Mouse (Mus musculus): ENCODE results near the gene 4931428F04Rik.
A peak's percentile ranks its signal among the peaks of the same experiment; 100 is the strongest.

The 4931428F04Rik gene

GRCm38 (mm10) chr8:105288231-105288630 is 1.4 kb downstream of the 4931428F04Rik start:
- DNase-seq (ENCODE audit: low spot score) = peak; percentile 36

DNA sequence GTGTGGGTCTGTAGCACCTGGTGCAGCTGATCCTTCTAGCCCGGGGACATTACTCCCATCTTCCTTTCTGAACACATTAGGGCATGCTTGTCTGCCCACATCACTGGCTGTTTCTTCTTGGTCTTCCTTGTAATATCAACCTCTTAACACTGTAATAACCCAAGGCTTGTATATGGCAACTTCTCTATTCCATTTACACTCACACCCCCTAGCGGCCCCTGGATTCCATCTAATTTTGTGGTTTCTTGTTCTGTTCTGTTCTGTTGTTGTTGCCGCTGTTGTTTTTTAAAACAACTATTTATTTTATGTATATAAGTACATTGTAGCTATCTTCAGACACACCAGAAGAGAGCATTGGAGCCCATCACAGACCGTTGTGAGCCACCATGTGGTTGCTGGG is 2.8 kb downstream of the 4931428F04Rik start:
- DNase-seq (ENCODE audit: low spot score) = no peak

- DNase-seq (ENCODE audit: low spot score) = no peak
Measured at GRCm38 (mm10) chr8:105285514-105285913, 4.2 kb downstream of the 4931428F04Rik start.

GRCm38 (mm10) chr8:105283074-105283473 is 6.6 kb downstream of the 4931428F04Rik start:
- no peak for DNase-seq (ENCODE audit: low spot score)

- DNase-seq (ENCODE audit: low spot score) = no peak
Measured at GRCm38 (mm10) chr8:105282239-105282638, 7.4 kb downstream of the 4931428F04Rik start.

DNA sequence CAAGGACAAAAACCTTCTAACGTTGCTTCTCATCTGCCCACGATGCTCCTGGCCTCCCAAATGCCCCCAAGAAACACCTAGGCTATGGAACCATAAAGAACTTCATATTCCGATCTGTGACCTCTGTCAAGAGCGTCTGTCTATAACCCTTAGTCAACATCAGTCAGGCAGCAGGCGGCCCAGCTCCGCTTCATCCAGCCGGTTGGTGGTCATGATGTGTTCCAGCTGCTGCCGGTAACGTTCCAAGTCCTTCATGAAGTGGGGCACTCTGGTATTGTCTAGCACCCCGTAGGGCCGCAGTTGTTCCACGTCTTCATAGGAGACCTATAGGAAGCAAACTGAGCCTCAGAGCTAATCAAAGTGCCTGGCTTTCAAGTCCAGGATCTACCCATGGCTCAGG is 7.8 kb downstream of the 4931428F04Rik start:
- DNase-seq (ENCODE audit: low spot score) = no peak

GRCm38 (mm10) chr8:105280567-105280966 is 9.1 kb downstream of the 4931428F04Rik start:
- no peak for DNase-seq (ENCODE audit: low spot score)

GRCm38 (mm10) chr8:105278911-105279334 is 10.7 kb downstream of the 4931428F04Rik start:
- no peak for DNase-seq (ENCODE audit: low spot score)

GRCm38 (mm10) chr8:105276292-105277120 is 13.2 kb downstream of the 4931428F04Rik start:
- peak; percentile 86 for DNase-seq (ENCODE audit: low spot score)

DNA sequence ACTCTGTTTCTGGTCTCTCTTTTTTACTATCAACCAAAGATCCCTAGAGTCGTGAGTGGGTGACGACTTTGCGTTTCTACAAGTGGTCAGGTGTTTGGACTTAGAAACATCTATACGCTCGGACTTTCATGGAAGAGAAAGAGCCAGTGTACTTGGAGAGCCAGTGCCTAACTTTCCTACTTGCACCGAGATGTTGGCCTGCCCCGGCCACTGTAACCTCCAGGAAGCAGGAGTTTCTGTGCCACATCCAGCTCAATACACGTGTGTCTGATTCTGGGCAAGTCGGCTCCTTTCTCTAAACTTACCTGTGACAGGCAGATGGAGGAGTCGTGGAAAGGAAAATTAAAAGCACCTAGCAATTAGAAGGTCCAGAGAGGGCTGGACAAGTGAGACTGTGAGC is 13.8 kb downstream of the 4931428F04Rik start, which contains the start of gene Nol3:
TSS of gene Nol3 (plus strand) at position 301 of the 400 bp plus-strand sequence.
- DNase-seq (ENCODE audit: low spot score) = peak; percentile 28

DNA sequence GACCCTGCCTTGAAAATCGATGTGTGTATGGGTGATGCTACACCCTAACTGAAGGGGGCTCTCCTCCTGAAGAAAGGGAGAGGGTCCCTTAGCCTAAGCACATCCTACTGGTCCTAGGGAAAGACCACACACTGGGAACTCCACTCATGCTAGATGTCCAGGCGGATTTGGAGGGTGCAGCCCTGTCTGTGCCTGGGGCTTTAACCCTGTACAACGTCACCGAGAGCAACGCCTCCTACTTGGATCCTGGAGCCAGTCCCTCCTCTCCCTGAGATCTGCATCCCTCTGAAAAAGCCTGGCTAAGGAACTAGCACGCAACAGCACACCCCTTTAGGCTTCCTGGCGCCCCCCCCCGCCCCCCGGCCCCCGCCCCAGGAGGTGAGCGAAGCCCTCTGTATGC is 14.3 kb downstream of the 4931428F04Rik start:
- DNase-seq (ENCODE audit: low spot score) = peak; percentile 36

GRCm38 (mm10) chr8:105270916-105271186 is 18.8 kb downstream of the 4931428F04Rik start:
- DNase-seq (ENCODE audit: low spot score) = no peak

- DNase-seq (ENCODE audit: low spot score) = no peak
Measured at GRCm38 (mm10) chr8:105270101-105270915, 19.4 kb downstream of the 4931428F04Rik start.

GRCm38 (mm10) chr8:105269461-105269947 is 20.2 kb downstream of the 4931428F04Rik start, which contains the start of gene Hsf4:
TSS of gene Hsf4 (plus strand) at chr8:105269801.
- DNase-seq (ENCODE audit: low spot score) = no peak

DNA sequence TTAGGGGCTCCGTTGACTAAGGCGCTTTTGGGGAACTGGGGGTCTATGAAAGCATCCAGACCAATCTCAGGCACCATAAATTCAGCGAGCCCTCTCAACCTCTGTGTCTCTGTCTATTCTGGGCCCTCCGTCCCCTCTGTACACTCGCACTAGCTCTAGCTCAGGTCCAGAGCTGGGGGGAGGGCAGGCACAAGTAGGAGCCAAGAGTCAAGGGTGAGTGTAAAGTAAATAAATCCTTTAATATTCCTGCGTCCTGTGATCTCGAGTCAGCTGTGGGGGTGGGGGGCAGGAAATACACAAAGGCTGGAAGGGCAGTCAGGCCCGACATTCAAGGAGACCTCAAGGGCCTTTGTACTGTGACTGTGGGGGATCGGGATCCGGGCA is 20.6 kb downstream of the 4931428F04Rik start:
- DNase-seq (ENCODE audit: low spot score) = no peak

- no peak for DNase-seq (ENCODE audit: low spot score)
Measured at GRCm38 (mm10) chr8:105268342-105269074, 21.2 kb downstream of the 4931428F04Rik start.

DNA sequence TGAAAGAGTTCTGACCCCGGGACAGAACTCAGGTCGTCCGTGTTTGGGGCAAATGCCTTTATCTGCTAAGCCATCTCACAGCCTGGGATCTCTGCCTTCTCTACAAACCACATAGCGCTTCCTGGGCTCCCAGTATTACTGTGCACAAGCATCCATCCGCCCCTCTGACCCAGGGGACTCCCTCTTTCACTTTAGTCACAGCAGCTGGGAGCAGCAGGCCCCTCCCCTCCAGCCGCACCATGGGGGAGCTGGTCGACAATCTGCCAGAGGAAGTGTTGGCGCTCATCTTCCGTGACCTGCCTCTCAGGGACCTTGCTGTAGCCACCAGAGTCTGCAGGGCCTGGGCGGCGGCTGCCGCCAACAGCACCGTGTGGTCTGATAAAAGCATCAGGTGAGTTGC is 22.9 kb downstream of the 4931428F04Rik start:
- DNase-seq (ENCODE audit: low spot score) = no peak

- peak; percentile 50 for DNase-seq (ENCODE audit: low spot score)
Measured at GRCm38 (mm10) chr8:105265128-105265527, 24.5 kb downstream of the 4931428F04Rik start.

DNA sequence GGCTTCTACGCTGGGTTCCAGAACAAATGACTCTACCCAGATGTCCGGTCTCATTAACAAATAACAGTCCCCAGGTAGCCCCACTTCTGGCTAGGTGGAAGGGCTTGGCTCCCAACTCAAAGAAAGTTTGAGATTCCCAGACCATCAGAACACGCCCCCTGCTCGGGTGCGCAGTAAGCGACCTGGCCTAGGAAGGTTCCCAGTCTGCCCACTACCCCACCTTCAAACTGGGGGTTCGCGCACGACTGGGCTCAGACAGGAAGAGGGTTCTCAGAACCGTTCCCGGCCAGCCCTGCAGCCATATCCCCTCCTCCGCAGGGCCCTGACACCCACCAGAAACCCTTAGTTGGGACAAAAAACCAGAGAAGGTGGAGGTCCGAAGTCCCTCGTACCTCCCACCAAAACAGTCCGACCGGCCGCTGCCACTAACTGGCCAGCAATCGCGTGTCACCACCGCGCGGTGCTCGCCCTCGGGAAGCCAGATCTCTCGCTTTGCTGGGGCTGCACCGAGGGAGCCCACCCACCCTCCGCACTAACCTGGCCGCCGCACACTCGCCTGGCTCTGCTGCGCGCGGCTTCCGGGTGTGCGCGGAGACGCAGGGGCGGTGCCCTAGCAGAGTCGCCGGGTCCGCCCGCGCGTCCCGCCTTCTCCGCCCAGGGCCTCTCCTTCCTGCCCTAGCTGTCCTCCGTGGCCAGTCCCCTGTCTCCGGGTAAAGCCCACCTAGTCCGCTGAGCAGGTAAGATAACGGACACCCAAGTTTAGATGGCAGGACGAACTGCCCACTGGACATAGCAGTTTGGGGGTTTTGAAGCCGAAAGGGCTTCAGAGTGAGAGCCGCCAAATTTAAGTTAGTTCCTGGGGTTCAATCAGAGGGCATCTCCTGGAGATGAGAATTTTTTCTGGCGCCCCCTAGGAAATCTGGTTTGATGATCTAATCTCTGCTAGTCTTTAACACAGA is 25.4 kb downstream of the 4931428F04Rik start, which contains the start of the genes Tradd and Fbxl8:
TSS of gene Tradd (minus strand) at position 586 of the 959 bp plus-strand sequence.
TSS of gene Fbxl8 (plus strand) at position 625 of the 959 bp plus-strand sequence.
- peak; percentile 72 for DNase-seq (ENCODE audit: low spot score)

- DNase-seq (ENCODE audit: low spot score) = no peak
Measured at GRCm38 (mm10) chr8:105263244-105263912, 26.3 kb downstream of the 4931428F04Rik start.
